Mouse (Mus musculus) Muller cell, postnatal 12 days (primary cell): ENCODE results near the gene Rtn2.

Experiments
- DNase-seq: peaks from one replicate; pipeline ENCODE4 v3.0.0-alpha.2; 2015; ENCODE audit errors: inconsistent ontology term

Rtn2 gene

DNA sequence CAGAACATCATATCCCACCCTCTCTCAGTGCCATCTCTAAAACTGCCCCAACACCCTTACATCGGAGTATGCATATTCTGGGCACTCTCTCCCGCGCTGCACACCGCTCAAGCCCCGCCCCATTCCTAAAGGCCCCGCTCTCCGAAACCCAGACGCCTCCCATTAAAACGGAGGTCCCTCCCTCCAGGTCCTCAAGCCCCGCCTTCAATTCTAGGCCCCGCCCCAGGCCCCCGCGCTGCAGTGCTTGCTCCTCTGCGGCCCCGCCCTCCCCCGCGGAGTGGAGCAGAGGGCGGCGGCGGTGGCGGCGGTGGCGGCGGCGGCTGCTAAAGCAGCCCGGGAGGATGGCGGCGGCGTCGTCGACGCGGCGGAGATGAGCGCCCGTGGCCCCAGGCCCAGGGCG is at the start of gene Rtn2:
Gene Rtn2 (plus strand): TSS at position 240 of the 400 bp plus-strand sequence.
- peak; percentile 91 for DNase-seq

GRCm38 (mm10) chr7:19234652-19235051 is 47.8 kb upstream of the Rtn2 start:
- DNase-seq, result no peak

GRCm38 (mm10) chr7:19235092-19235671 is 47.2 kb upstream of the Rtn2 start:
- no peak for DNase-seq

DNA sequence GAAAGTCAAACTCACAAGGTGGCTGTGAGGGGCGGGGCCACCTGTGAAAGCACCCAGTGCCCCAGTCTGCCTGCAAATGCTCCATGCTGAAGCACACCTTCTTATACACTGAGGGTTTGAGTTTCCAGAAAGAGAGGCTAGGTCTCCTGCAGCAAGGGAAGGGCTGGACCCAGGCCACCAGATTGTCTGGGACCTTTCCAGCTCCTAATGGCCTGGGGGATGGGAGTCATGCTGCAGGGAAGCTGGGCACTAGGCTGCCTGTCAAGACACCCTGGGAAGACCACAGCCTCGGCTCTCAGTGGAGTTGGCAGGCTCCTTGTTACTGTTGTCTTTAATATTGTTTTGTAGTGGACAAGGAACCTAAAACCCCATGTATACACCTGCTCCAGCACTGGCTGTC is 46.0 kb upstream of the Rtn2 start:
- DNase-seq, result peak; percentile 57

- no peak for DNase-seq
Observed at GRCm38 (mm10) chr7:19238344-19238743, 44.1 kb upstream of the Rtn2 start.

- peak; percentile 71 for DNase-seq
Observed at GRCm38 (mm10) chr7:19239423-19239822, 43.0 kb upstream of the Rtn2 start.

- no peak for DNase-seq
Observed at GRCm38 (mm10) chr7:19239986-19240385, 42.4 kb upstream of the Rtn2 start.

DNA sequence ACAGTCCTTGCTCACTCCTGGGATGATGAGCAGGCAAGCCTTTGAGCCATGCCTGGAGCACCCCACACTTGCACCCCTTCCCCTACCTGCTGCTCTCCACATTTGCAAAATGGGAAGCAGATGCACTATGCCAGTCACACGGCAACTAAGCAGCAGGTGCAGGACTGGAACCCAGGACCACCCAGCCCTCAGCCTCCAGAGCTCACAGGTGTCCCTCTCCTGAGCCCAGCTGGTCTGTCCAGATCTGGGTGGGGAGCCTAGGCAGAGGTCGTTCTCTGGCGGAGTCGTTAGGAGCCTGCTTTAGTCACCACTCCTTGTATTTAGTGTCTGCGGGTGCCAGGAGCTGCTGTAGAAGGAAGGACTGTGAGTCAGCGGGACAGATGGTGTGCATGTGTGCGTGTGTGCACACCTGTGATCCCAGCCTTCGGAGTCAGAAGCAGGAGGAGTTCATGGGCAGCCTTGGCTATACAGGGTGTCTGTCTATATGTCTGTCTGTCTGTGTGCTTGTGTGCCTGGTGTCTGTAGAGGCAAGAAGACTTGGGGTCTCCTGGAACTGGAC is 41.4 kb upstream of the Rtn2 start:
- DNase-seq, result no peak

DNA sequence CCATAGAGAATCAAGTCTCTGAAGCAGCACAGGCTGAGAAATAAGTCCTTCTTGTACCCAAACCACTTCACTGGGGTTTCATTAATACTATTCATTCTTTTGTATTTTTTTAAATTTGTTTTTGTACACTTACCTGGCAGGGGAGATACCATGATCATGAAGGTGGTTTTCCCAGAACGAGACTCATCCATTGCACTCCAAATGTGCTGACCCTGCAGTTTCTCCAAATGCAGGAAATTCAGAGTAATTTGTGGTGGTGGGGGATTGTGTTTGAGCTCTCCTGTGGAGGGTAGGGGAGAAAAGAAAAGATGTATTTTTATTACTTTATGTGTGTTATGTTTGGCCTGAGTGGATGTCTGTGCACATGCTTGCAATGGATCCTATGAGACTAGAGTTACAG is 40.4 kb upstream of the Rtn2 start:
- DNase-seq, result no peak

GRCm38 (mm10) chr7:19243858-19244257 is 38.6 kb upstream of the Rtn2 start:
- no peak for DNase-seq

GRCm38 (mm10) chr7:19245083-19245482 is 37.3 kb upstream of the Rtn2 start:
- no peak for DNase-seq

DNA sequence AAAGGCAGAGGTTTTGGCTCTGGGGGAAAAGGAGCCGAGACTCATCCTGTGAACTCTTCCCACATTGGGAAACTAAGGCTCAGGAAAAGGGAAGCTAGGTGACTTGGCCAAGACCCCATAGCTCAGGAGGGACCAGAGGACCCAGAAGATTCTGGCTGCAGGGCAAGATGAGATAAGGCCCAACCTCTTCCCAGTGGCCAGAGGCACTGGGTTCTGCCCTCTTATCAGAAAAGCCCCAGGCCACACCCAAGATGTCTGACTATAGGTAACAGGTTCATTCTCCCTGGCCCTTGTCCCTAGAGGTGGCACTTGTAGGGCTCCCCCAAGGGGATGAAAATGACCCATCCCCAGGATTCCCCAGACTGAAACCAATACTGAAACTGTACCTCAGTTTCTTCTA is 35.6 kb upstream of the Rtn2 start:
- DNase-seq, result no peak

- DNase-seq, result no peak
Observed at GRCm38 (mm10) chr7:19247511-19247910, 34.9 kb upstream of the Rtn2 start.

- DNase-seq, result no peak
Observed at GRCm38 (mm10) chr7:19252078-19252477, 30.3 kb upstream of the Rtn2 start.

GRCm38 (mm10) chr7:19253437-19253836 is 29.0 kb upstream of the Rtn2 start:
- DNase-seq, result no peak

DNA sequence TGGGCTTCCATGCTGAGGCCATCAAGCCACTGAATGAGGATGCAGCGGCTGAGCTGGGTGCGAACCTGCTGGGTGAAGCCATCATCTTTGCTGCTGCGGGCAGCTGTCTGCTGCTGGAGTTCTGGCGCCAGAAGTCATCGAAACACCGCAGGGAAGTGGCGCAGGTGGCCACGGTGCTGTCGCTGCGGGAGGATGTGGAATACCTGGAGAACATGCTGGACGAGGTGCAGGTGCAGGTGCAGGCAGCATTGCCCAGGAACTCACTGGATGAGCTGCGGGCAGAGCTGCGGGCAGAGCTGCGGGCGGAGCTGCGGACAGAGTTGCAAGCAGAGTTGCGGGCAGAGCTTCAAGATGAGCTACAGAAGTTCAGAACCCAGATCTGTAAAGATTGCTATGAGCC is 27.0 kb upstream of the Rtn2 start:
- DNase-seq, result no peak

- no peak for DNase-seq
Observed at GRCm38 (mm10) chr7:19256567-19256966, 25.9 kb upstream of the Rtn2 start.

GRCm38 (mm10) chr7:19257390-19258022 is 24.9 kb upstream of the Rtn2 start:
- peak; percentile 77 for DNase-seq

- DNase-seq, result no peak
Observed at GRCm38 (mm10) chr7:19258336-19258735, 24.1 kb upstream of the Rtn2 start.

DNA sequence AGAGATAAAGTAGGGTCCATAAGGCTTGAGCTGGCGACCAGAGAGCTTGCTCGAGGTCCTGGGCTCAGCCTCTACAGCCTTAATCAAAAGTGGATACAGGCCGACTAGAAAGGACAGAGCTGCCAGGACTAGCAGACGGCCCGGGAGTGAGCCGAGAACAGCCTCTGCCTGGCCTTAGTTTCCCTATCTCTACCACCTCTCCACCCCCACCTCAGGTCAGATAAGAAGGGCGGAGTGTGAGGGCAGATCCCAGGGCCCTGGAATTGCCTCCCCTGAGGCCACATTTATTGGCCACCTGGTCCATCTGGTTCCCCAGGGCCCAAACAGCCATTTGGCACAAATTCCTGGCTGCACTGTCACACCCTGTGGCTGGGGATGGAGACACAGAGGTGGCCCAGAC is 17.3 kb upstream of the Rtn2 start:
- no peak for DNase-seq

DNA sequence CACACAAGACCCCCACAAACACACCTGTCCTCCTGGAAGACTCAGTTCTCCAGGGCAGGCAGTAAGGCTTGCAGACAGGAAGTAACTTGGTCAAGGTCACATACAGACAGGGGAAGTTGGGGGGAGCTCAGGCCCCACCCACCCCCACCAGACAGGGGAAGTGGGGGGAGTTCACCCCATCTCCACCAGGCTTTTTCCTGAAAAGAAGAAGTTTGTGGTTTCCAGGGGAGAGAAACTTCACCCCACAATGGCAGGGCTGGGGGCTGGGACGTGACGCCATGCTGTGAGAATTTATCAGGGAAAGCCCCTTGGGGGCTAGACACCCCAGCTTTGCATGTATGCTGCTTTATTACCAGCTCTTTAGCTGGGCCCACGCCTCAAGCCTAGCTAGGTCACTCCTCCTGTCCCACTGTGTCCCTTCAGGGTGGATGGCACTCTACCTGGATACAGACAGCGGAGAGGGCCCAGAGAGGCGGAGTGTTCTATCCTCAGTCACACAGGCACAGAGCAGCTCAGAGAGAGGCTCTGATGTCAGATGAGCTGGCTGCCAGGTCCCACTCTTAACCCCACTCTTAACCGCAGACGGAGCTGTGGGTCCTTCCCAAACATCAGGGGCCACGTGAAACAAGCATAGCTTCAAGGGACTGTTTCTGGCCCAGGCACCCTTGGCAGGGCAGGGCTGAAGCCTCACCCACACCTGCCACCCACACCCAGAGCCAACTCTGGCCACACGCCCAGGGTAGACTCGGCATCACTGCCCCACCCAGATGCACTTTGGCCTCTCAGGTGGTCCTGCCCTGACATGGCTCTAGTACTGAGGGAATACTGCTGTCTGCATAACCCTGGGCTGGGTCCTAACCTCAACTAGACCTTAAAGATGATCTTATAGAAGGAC is 16.2 kb upstream of the Rtn2 start:
- no peak for DNase-seq

DNA sequence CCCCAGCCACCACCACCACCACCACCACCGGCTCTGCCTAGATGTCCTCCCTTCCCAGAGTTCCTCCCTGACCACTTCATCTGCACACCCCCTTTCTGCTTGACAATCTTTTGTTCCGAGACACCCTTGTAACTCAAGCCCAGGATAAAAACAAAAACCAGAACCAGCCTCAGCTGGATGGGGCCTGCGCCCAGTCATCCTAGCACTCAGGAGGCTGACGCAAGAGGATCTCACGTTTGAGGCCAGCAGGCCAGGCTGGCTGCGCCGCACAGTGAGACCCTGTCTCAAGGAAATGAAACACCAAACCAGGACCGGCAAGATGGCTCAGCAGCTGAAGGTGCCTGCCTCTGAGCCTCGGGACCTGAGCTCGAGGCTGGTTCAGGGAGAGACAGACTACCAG is 15.4 kb upstream of the Rtn2 start:
- DNase-seq, result no peak
